Mouse (Mus musculus) hindbrain, postnatal 0 days (tissue): ENCODE measurements around the gene Ccsap. TPM values are rescaled to one million over a fixed set of nuclear protein-coding genes. Genes with fewer than 3 reads are reported as not detected.

ENCODE experiments used
- ATAC-seq: fragments of 200-750 bp; cut with Nextera tagmentation; 2 replicates; pipeline ENCODE4 v1.8.0; 2017; ENCODE audit warnings: mild to moderate bottlenecking, moderate TSS enrichment, moderate library complexity
- DNase-seq: peaks from one replicate; pipeline ENCODE4 v3.0.0-alpha.2; 2015; ENCODE audit warnings: low spot score
- H3K27ac ChIP-seq: fragments of 300-500 bp; sonication (generic); 2 replicates; pipeline ENCODE4 v1.5.1; 2014; ENCODE audit warnings: mild to moderate bottlenecking
- H3K27me3 ChIP-seq: fragments of 300-500 bp; sonication (generic); 2 replicates; pipeline ENCODE4 v1.6.1; 2014; ENCODE audit warnings: low read length, mixed read lengths; ENCODE audit not compliant: insufficient read depth
- H3K36me3 ChIP-seq: fragments of 300-500 bp; sonication (generic); 2 replicates; pipeline ENCODE4 v1.6.1; 2014; ENCODE audit warnings: low read length, mixed read lengths; ENCODE audit not compliant: insufficient read depth
- H3K4me1 ChIP-seq: fragments of 300-500 bp; sonication (generic); 2 replicates; pipeline ENCODE4 v1.6.1; 2014; ENCODE audit warnings: antibody characterized with exemption, low read length, mixed read lengths; ENCODE audit not compliant: insufficient read depth
- H3K4me2 ChIP-seq: fragments of 300-500 bp; sonication (generic); 2 replicates; pipeline ENCODE4 v1.6.1; 2014; ENCODE audit warnings: low read depth, mild to moderate bottlenecking, low read length, moderate library complexity, mixed read lengths
- H3K4me3 ChIP-seq: fragments of 300-500 bp; sonication (generic); 2 replicates; pipeline ENCODE4 v1.5.1; 2014; ENCODE audit warnings: low read length
- H3K9ac ChIP-seq: fragments of 300-500 bp; sonication (generic); replicated peaks from 2 replicates; pipeline ENCODE4 v1.6.1; 2014; ENCODE audit warnings: mild to moderate bottlenecking, low read length, moderate library complexity, mixed read lengths
- H3K9me3 ChIP-seq: fragments of 300-500 bp; sonication (generic); 2 replicates; pipeline ENCODE4 v1.6.1; 2016; ENCODE audit warnings: low read length, mixed read lengths
- CTCF ChIP-seq: IDR thresholded peaks from 2 replicates; pipeline ENCODE4 v1.5.1; 2016; ENCODE audit warnings: antibody characterized with exemption, control low read depth, low read depth
- WGBS: fragments of 180-500 bp; shearing (Covaris S2); extraction: QIAGEN DNeasy Blood & Tissue Kit; methylation state at CpG from one replicate; pipeline ENCODE4 v1.1.7; 2014; 5-methylcytosine and 5-hydroxymethylcytosine counted together
- polyA plus RNA-seq: library from polyadenylated mRNA; unstranded; fragments of >200 nt; fragmentation: Nextera tagmentation; extraction: Ambion mirVana; gene quantifications from 2 replicates; pipeline ENCODE4 v1.2.1, GENCODE M21; 2015
- total RNA-seq: library from RNA; depleted of rRNA; stranded (reverse); fragments of >200 nt; gene quantifications from 2 replicates; pipeline ENCODE4 v1.2.3, GENCODE M21; 2014

Ccsap gene
- total and polyA plus RNA-seq, 2 experiments from 2014 or later, result 6.4 to 13.4 TPM

DNA sequence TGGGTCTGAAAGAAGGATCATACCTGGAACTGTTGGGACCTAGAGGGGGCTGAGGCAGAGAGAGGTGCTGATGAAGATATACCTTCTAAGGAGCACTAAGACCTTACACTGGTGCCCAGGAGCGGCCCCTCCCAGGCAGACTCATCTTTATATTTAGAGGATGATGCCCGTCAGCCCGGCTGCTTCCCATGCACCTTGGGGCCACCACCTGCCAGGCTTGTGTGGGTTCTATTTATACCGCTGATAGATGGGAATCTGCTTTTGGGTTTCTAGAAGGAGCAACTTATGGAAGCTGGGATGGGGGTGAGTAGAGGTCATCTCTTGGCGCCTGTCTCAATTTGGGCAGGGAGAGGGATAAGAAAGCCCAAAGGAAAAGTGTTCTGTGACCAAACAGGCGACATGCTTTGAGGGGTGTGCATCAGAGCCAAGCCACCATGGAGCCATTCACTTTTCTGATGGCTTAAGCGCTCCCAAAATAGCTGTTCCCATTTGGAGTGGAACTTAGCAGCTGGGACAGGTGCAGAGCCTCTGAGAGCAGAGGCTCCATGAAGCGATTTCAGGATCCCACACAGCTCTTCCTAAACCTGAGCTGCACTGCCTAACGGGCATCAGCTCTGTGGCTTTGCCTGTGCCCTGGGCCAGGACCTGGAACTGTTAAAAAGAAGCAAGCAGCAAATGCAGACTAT, 35.8 kb upstream of the Ccsap start:
- Histone ChIP-seq H3K9me3 (no peaks in the 10 kb centered on the region), H3K27ac (no peak overlapping the region), H3K36me3 (peaks cover 5% of the 10 kb centered on the region; the same call in 1 of the 2 replicates), H3K27me3 (peaks cover 19% of the 10 kb centered on the region), H3K4me1 (peaks cover 11% of the 10 kb centered on the region), H3K9ac (no peak overlapping the region), H3K4me2 (no peak overlapping the region), H3K4me3 (no peak overlapping the region)
- no peak for TF ChIP-seq CTCF
- ATAC-seq, result no peak
- WGBS, result 69% methylated on average over 9 of the region's 9 CpGs
- no peak for DNase-seq

GRCm38 (mm10) chr8:123895230-123895629, 35.2 kb upstream of the Ccsap start:
- Histone ChIP-seq H3K27ac (no peak overlapping the region), H3K4me3 (no peak overlapping the region), H3K9me3 (no peaks in the 10 kb centered on the region), H3K27me3 (peaks cover 19% of the 10 kb centered on the region), H3K9ac (no peak overlapping the region), H3K4me2 (no peak overlapping the region), H3K36me3 (no peaks in the 10 kb centered on the region), H3K4me1 (peaks cover 11% of the 10 kb centered on the region)
- DNase-seq (no peak), ATAC-seq (no peak)
- 77% methylated on average over 4 of the region's 4 CpGs for WGBS
- TF ChIP-seq CTCF, result no peak

DNA sequence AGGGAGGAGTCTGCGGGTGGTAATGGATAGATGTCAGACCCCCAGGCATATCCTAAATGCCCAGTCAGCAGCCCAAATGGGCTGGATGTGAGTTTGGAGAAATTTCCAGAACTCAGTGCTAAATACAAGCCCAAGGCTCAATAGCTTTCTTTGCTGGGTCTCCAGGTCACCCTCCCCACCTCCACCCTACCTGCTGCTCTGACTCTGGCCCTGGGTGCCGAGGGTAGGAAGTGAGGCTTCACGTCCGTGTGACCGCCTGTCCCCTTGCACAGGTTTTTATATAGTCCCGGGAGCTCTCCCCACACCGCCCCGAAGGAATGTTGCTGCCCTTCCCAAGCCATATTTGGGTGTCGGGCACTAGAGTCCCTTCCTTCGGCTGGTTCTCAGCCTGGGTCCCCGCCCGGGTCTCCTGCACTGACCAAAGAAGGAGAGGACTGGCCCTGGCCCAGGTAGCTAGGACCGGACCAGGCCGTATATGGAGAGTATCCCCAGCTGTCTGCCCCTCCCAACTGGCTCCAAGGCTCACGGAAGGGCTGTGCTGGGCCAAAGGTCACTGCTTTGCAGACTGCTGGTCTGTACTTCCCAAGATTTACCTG, 34.6 kb upstream of the Ccsap start, which contains the start of gene Acta1:
Gene Acta1, minus strand, starts transcription at position 250 of the 596 bp plus-strand sequence.
- WGBS, result 31% methylated on average over 15 of the region's 15 CpGs
- H3K36me3 ChIP-seq, result no peaks in the 10 kb centered on the region
- no peak within 1 kb of the TSS for H3K4me2 ChIP-seq
- ATAC-seq, result no peak
- H3K9ac ChIP-seq, result no peak within 1 kb of the TSS
- no peak within 1 kb of the TSS for H3K4me3 ChIP-seq
- peaks cover 22% of the 10 kb centered on the region for H3K27me3 ChIP-seq
- no peaks in the 10 kb centered on the region for H3K9me3 ChIP-seq
- no peak for TF ChIP-seq CTCF
- no peak within 1 kb of the TSS for H3K27ac ChIP-seq
- H3K4me1 ChIP-seq, result peaks cover 11% of the 10 kb centered on the region
- DNase-seq, result no peak

- TF ChIP-seq CTCF, result no peak
- DNase-seq (no peak), ATAC-seq (no peak)
- Histone ChIP-seq H3K27ac (no peak overlapping the region), H3K27me3 (peaks cover 25% of the 10 kb centered on the region), H3K4me1 (peaks cover 11% of the 10 kb centered on the region), H3K9me3 (no peaks in the 10 kb centered on the region), H3K4me3 (no peak overlapping the region), H3K36me3 (no peaks in the 10 kb centered on the region), H3K9ac (no peak overlapping the region), H3K4me2 (no peak overlapping the region)
- WGBS, result 75% methylated on average over 11 of the region's 11 CpGs
These were observed 33.4 kb upstream of the Ccsap start for GRCm38 (mm10) chr8:123893413-123893812.

DNA sequence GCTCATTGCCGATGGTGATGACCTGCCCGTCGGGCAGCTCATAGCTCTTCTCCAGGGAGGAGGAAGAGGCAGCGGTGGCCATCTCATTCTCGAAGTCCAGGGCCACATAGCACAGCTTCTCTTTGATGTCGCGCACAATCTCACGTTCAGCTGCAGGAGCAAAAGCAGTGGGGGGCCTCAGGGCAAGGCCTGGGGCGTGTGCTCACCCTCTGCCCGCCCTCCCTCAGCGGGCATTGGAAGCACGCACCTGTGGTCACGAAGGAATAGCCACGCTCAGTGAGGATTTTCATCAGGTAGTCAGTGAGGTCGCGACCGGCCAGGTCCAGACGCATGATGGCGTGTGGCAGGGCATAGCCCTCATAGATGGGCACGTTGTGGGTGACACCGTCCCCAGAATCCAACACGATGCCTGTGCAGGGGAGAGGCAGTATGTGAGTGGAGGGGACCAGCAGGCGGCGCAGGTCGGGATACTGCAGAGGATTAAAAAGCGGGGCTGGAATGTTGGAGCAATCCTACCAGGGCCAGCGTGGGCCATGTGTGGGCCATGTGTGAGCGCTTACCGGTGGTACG, 32.7 kb upstream of the Ccsap start:
- Histone ChIP-seq H3K4me2 (peak overlapping the region; percentile 69), H3K9me3 (no peaks in the 10 kb centered on the region), H3K36me3 (no peaks in the 10 kb centered on the region), H3K27me3 (peaks cover 25% of the 10 kb centered on the region), H3K27ac (peak overlapping the region; percentile 77), H3K9ac (peak overlapping the region; percentile 55), H3K4me1 (peaks cover 11% of the 10 kb centered on the region), H3K4me3 (peak overlapping the region; percentile 39)
- DNase-seq, result peak; percentile 34
- peak; percentile 64 for TF ChIP-seq CTCF
- ATAC-seq, result peak; percentile 48
- 11% methylated on average over 30 of the region's 30 CpGs for WGBS

GRCm38 (mm10) chr8:123891883-123892585, 32.0 kb upstream of the Ccsap start:
- 1% methylated on average over 49 of the region's 49 CpGs for WGBS
- Histone ChIP-seq H3K9me3 (no peaks in the 10 kb centered on the region), H3K36me3 (no peaks in the 10 kb centered on the region), H3K27me3 (peaks cover 25% of the 10 kb centered on the region), H3K4me3 (peak overlapping the region; percentile 39), H3K4me1 (peaks cover 11% of the 10 kb centered on the region), H3K9ac (peak overlapping the region; percentile 55), H3K4me2 (peak overlapping the region; percentile 69), H3K27ac (peak overlapping the region; percentile 77)
- ATAC-seq, result peak; percentile 91
- TF ChIP-seq CTCF, result no peak
- peak; percentile 85 for DNase-seq
